Mouse (Mus musculus) spleen, adult 2 months (tissue): ENCODE measurements around the gene Numbl. TPM values are rescaled to one million over a fixed set of nuclear protein-coding genes. Genes with fewer than 3 reads are reported as not detected.

Source experiments
- DNase-seq, 2 experiments: peaks; one replicate each; pipeline versions ENCODE4 v3.0.0 to v3.0.0-alpha.2; 2012 to 2021; ENCODE audit warnings: low spot score in 2 of 2, low read depth in 1 of 2
- H3K27ac ChIP-seq: fragments of 200-500 bp; 2 replicates; pipeline ENCODE4 v1.5.1; 2012; ENCODE audit warnings: low read length, inconsistent platforms; ENCODE audit not compliant: insufficient read depth
- H3K27me3 ChIP-seq: fragments of 200-500 bp; 2 replicates; pipeline ENCODE4 v1.6.1; 2012; ENCODE audit warnings: mild to moderate bottlenecking, moderate library complexity, low read length, inconsistent platforms; ENCODE audit not compliant: control insufficient read depth, insufficient read depth
- H3K36me3 ChIP-seq: fragments of 200-500 bp; 2 replicates; pipeline ENCODE4 v1.6.1; 2012; ENCODE audit warnings: mild to moderate bottlenecking, low read length, inconsistent platforms; ENCODE audit not compliant: control insufficient read depth, insufficient read depth
- H3K4me1 ChIP-seq: fragments of 200-500 bp; 2 replicates; pipeline ENCODE4 v1.6.1; 2011; ENCODE audit warnings: inconsistent platforms; ENCODE audit not compliant: control insufficient read depth, insufficient read depth, insufficient read length
- H3K4me3 ChIP-seq: fragments of 200-500 bp; 2 replicates; pipeline ENCODE4 v1.5.1; 2011; ENCODE audit warnings: mild to moderate bottlenecking, inconsistent platforms; ENCODE audit not compliant: insufficient read depth, insufficient read length; ENCODE audit errors: extremely low read depth
- CTCF ChIP-seq: fragments of 200-500 bp; IDR thresholded peaks from 2 replicates; pipeline ENCODE4 v1.5.1; 2011; ENCODE audit warnings: mild to moderate bottlenecking, inconsistent platforms; ENCODE audit not compliant: insufficient read depth, insufficient read length, insufficient replicate concordance; ENCODE audit errors: extremely low read depth
- POLR2A ChIP-seq: fragments of 200-500 bp; IDR thresholded peaks from 2 replicates; pipeline ENCODE4 v1.6.1; 2011; ENCODE audit warnings: low read depth, low read length, inconsistent platforms
- WGBS: fragments of 180-500 bp; shearing (Covaris S2); methylation state at CpG from one replicate; pipeline ENCODE4 v1.1.7; 2018; 5-methylcytosine and 5-hydroxymethylcytosine counted together
- polyA plus RNA-seq: library from polyadenylated mRNA; depleted of rRNA; stranded (reverse); fragments of >200 nt; gene quantifications from 2 replicates; pipeline ENCODE4 v1.2.3, GENCODE M21; 2012

Gene Numbl
- polyA plus RNA-seq, 1 experiment = 6.1 TPM

GRCm38 (mm10) chr7:27323001-27323400, 64.8 kb downstream of the Numbl start:
- Histone ChIP-seq H3K36me3 (no peaks in the 10 kb centered on the region), H3K27ac (no peak overlapping the region), H3K27me3 (no peaks in the 10 kb centered on the region), H3K4me3 (no peak overlapping the region), H3K4me1 (peaks cover 3% of the 10 kb centered on the region; the same call in 1 of the 2 replicates)
- DNase-seq = no peak
- TF ChIP-seq POLR2A = no peak
- TF ChIP-seq CTCF = no peak
- 93% methylated on average over 5 of the region's 5 CpGs for whole genome bisulfite sequencing

- H3K4me1 ChIP-seq = peaks cover 8% of the 10 kb centered on the region; the same call in 1 of the 2 replicates
- DNase-seq = no peak
- 97% methylated on average over 11 of the region's 11 CpGs for WGBS
- no peak for TF ChIP-seq CTCF
- no peak for TF ChIP-seq POLR2A
- no peak overlapping the region for H3K27ac ChIP-seq
- no peaks in the 10 kb centered on the region for H3K36me3 ChIP-seq
- H3K27me3 ChIP-seq = no peaks in the 10 kb centered on the region
- H3K4me3 ChIP-seq = no peak overlapping the region
Measured at GRCm38 (mm10) chr7:27324161-27324560, 65.9 kb downstream of the Numbl start.

- no peaks in the 10 kb centered on the region for H3K36me3 ChIP-seq
- no peak for TF ChIP-seq CTCF
- TF ChIP-seq POLR2A = no peak
- 66% methylated on average over 18 of the region's 20 CpGs for WGBS
- peaks cover 13% of the 10 kb centered on the region for H3K4me1 ChIP-seq
- H3K27ac ChIP-seq = no peak overlapping the region
- no peak overlapping the region for H3K4me3 ChIP-seq
- DNase-seq = no peak
- no peaks in the 10 kb centered on the region for H3K27me3 ChIP-seq
Measured at GRCm38 (mm10) chr7:27324928-27325327, 66.7 kb downstream of the Numbl start.

GRCm38 (mm10) chr7:27325697-27326096, 67.5 kb downstream of the Numbl start:
- 3% methylated on average over 24 of the region's 24 CpGs for whole genome bisulfite sequencing
- Histone ChIP-seq H3K4me3 (peak overlapping the region; percentile 19; the same call in 1 of the 2 replicates), H3K4me1 (peaks cover 13% of the 10 kb centered on the region), H3K36me3 (no peaks in the 10 kb centered on the region), H3K27ac (no peak overlapping the region), H3K27me3 (no peaks in the 10 kb centered on the region)
- no peak for DNase-seq
- TF ChIP-seq POLR2A (no peak), CTCF (no peak)

- Histone ChIP-seq H3K4me3 (no peak overlapping the region), H3K4me1 (peaks cover 16% of the 10 kb centered on the region), H3K27me3 (no peaks in the 10 kb centered on the region), H3K27ac (no peak overlapping the region), H3K36me3 (no peaks in the 10 kb centered on the region)
- no peak for DNase-seq
- 61% methylated on average over 34 of the region's 34 CpGs for WGBS
- no peak for TF ChIP-seq POLR2A
- TF ChIP-seq CTCF = no peak
Measured at GRCm38 (mm10) chr7:27326101-27326880, 68.1 kb downstream of the Numbl start.

- H3K4me3 ChIP-seq = no peak overlapping the region
- no peak for DNase-seq
- TF ChIP-seq CTCF (no peak), POLR2A (no peak)
- WGBS = 92% methylated on average over 8 of the region's 8 CpGs
- H3K27me3 ChIP-seq = no peaks in the 10 kb centered on the region; the same call in 1 of the 2 replicates
- H3K4me1 ChIP-seq = peaks cover 23% of the 10 kb centered on the region
- no peak overlapping the region for H3K27ac ChIP-seq
- no peaks in the 10 kb centered on the region for H3K36me3 ChIP-seq
Measured at GRCm38 (mm10) chr7:27327500-27327899, 69.3 kb downstream of the Numbl start.

GRCm38 (mm10) chr7:27328161-27328560, 69.9 kb downstream of the Numbl start:
- 72% methylated on average over 11 of the region's 11 CpGs for WGBS
- Histone ChIP-seq H3K27ac (no peak overlapping the region), H3K27me3 (peaks cover under 1% of the 10 kb centered on the region; the same call in 1 of the 2 replicates), H3K36me3 (no peaks in the 10 kb centered on the region), H3K4me1 (peaks cover 28% of the 10 kb centered on the region), H3K4me3 (no peak overlapping the region)
- no peak for DNase-seq
- TF ChIP-seq POLR2A (no peak), CTCF (no peak)
